23 mouse cellular contexts compared by ENCODE assay signal in genomic region chr16:13607987-13608704, GRCm38 (mm10). TPM values are rescaled to one million over a fixed set of nuclear protein-coding genes. Genes with fewer than 3 reads are reported as not detected.
A peak's percentile ranks its signal among the peaks of the same experiment; 100 is the strongest.
DNase-seq lines count a peak whose midpoint lies in the region; ATAC-seq lines count a peak whose summit lies in the region.
"Had no signal": no experiment of that assay in that cellular context is flagged by ENCODE, and none has a peak within 500 bp of the region (broad histone marks: within the 10 kb centered on the region; RNA-seq: fewer than 3 reads in every experiment).

No protein-coding gene starts in this region.

- H3K4me2 ChIP-seq in heart, embryonic 12.5 days = no peak overlapping the region
- H3K4me2 ChIP-seq in neural tube, embryonic 13.5 days = no peak overlapping the region
- H3K4me2 ChIP-seq in neural tube, embryonic 14.5 days (ENCODE audit: low read depth, low read length) = no peak overlapping the region
- H3K4me2 ChIP-seq: embryonic facial prominence, embryonic 15.5 days; heart, embryonic 13.5 days; midbrain, embryonic 13.5 days had no signal

- peak; percentile 61 for DNase-seq in heart, adult 11 months
- no peak for DNase-seq in neural tube, embryonic 10.5 days (ENCODE audit: extremely low spot score, low spot score)
- no peak for DNase-seq in yolk sac, embryonic 10.5 days (ENCODE audit: low spot score)
- no peak for DNase-seq in lung, postnatal 25 days (ENCODE audit: low spot score)
- DNase-seq: adrenal gland, postnatal 10 days; cerebellum, adult 8-10 months; cerebellum, postnatal 36 days; embryo, embryonic 11 days; gastrocnemius, postnatal 10 days; heart, postnatal 14 days; kidney, postnatal 36 days; layer of hippocampus, postnatal 36 days; liver, postnatal 0 days; lung, postnatal 10 days; right cerebral cortex, postnatal 25 days; spleen, adult 18-20 months had no signal

- H3K9ac ChIP-seq in heart, embryonic 12.5 days = no peak overlapping the region
- H3K9ac ChIP-seq in neural tube, embryonic 13.5 days = no peak overlapping the region
- no peak overlapping the region for H3K9ac ChIP-seq in neural tube, embryonic 14.5 days (replicated peaks; ENCODE audit: low read depth, low read length)
- H3K9ac ChIP-seq: embryonic facial prominence, embryonic 15.5 days; heart, embryonic 13.5 days; liver, postnatal 0 days; midbrain, embryonic 13.5 days had no signal

- peaks cover 25% of the 10 kb centered on the region for H3K36me3 ChIP-seq in heart, embryonic 12.5 days
- peaks cover 19% of the 10 kb centered on the region; the same call in 1 of the 2 replicates for H3K36me3 ChIP-seq in neural tube, embryonic 13.5 days
- H3K36me3 ChIP-seq in neural tube, embryonic 14.5 days (ENCODE audit: control insufficient read depth, insufficient read depth, low read length) = no peaks in the 10 kb centered on the region

- H3K9me3 ChIP-seq in heart, embryonic 12.5 days (replicated peaks) = no peaks in the 10 kb centered on the region
- H3K9me3 ChIP-seq in neural tube, embryonic 13.5 days = no peaks in the 10 kb centered on the region
- H3K9me3 ChIP-seq in neural tube, embryonic 14.5 days (ENCODE audit: control insufficient read depth, low read length) = no peaks in the 10 kb centered on the region
- H3K9me3 ChIP-seq: embryonic facial prominence, embryonic 15.5 days; heart, embryonic 13.5 days; midbrain, embryonic 13.5 days had no signal

- WGBS in heart, embryonic 12.5 days = 86% methylated on average over 4 of the region's 4 CpGs
- WGBS in neural tube, embryonic 13.5 days = 57% methylated on average over 4 of the region's 4 CpGs
- 60% methylated on average over 4 of the region's 4 CpGs for WGBS in neural tube, embryonic 14.5 days

- H3K4me1 ChIP-seq in heart, embryonic 12.5 days (replicated peaks) = peaks cover 15% of the 10 kb centered on the region
- H3K4me1 ChIP-seq in neural tube, embryonic 13.5 days (replicated peaks) = 0 out of 2 replicates have a peak, but pooled peaks cover 9% of the 10 kb centered on the region
- H3K4me1 ChIP-seq in neural tube, embryonic 14.5 days (ENCODE audit: control insufficient read depth, insufficient read depth, low read length) = no peaks in the 10 kb centered on the region; the same call in 1 of the 2 replicates
- H3K4me1 ChIP-seq: embryonic facial prominence, embryonic 15.5 days; midbrain, embryonic 13.5 days had no signal

- no peak for ATAC-seq in heart, embryonic 12.5 days (ENCODE audit: insufficient number of reproducible peaks, low FRiP score)
- ATAC-seq in neural tube, embryonic 13.5 days (ENCODE audit: low read depth) = peak; percentile 59
- peak; percentile 73; the same call in 1 of the 2 replicates for ATAC-seq in neural tube, embryonic 14.5 days (ENCODE audit: low read depth)
- ATAC-seq: intestine, postnatal 0 days; liver, postnatal 0 days; midbrain, embryonic 13.5 days had no signal

- no peak overlapping the region for H3K4me3 ChIP-seq in heart, embryonic 12.5 days
- no peak overlapping the region for H3K4me3 ChIP-seq in neural tube, embryonic 13.5 days
- H3K4me3 ChIP-seq in neural tube, embryonic 14.5 days (ENCODE audit: low read depth, low read length) = no peak overlapping the region
- H3K4me3 ChIP-seq: embryonic facial prominence, embryonic 15.5 days; heart, embryonic 13.5 days; midbrain, embryonic 13.5 days had no signal

- no peaks in the 10 kb centered on the region for H3K27me3 ChIP-seq in heart, embryonic 12.5 days (replicated peaks)
- H3K27me3 ChIP-seq in neural tube, embryonic 13.5 days = no peaks in the 10 kb centered on the region
- H3K27me3 ChIP-seq in neural tube, embryonic 14.5 days (ENCODE audit: control insufficient read depth, insufficient read depth, low read length) = no peaks in the 10 kb centered on the region
- H3K27me3 ChIP-seq: embryonic facial prominence, embryonic 15.5 days; heart, embryonic 13.5 days; midbrain, embryonic 13.5 days had no signal

- no peak overlapping the region for H3K27ac ChIP-seq in heart, embryonic 12.5 days (ENCODE audit: poor library complexity, severe bottlenecking)
- H3K27ac ChIP-seq in neural tube, embryonic 13.5 days (replicated peaks) = peak overlapping the region; percentile 25; the same call in 1 of the 2 replicates
- H3K27ac ChIP-seq in neural tube, embryonic 14.5 days (ENCODE audit: low read depth, low read length) = no peak overlapping the region
- H3K27ac ChIP-seq: embryonic facial prominence, embryonic 15.5 days; heart, embryonic 13.5 days; midbrain, embryonic 13.5 days had no signal

RNA-seq across cellular contexts. Expression of gene Parn, which starts 59.8 kb away (rescaled TPM):
- polyA plus RNA-seq in heart, embryonic 12.5 days (2016; fragmentation: Nextera tagmentation; extraction: Ambion mirVana) = 29.1 and 29.3 TPM in 2 replicates
- 34.0 and 34.4 TPM in 2 replicates for polyA plus RNA-seq in neural tube, embryonic 13.5 days (2015; fragmentation: Nextera tagmentation; extraction: Ambion mirVana)
- polyA plus RNA-seq in neural tube, embryonic 14.5 days (2014; fragmentation: Nextera tagmentation; extraction: Ambion mirVana) = 29.1 and 35.1 TPM in 2 replicates
